Mouse (Mus musculus) stomach, embryonic 16.5 days (tissue): ENCODE measurements around the gene Flt3. TPM values are rescaled to one million over a fixed set of nuclear protein-coding genes. Genes with fewer than 3 reads are reported as not detected.

ENCODE experiments used
- ATAC-seq: fragments of 200-750 bp; cut with Nextera tagmentation; 2 replicates; pipeline ENCODE4 v1.8.0; 2017; ENCODE audit warnings: moderate number of reproducible peaks, moderate TSS enrichment; ENCODE audit not compliant: insufficient read depth, low FRiP score
- H3K27ac ChIP-seq: fragments of 300-500 bp; sonication (generic); 2 replicates; pipeline ENCODE4 v1.5.1; 2014; ENCODE audit warnings: low read length
- H3K27me3 ChIP-seq: fragments of 300-500 bp; sonication (generic); 2 replicates; pipeline ENCODE4 v1.6.1; 2014; ENCODE audit warnings: low read length, control low read depth, mixed read lengths; ENCODE audit not compliant: control insufficient read depth, insufficient read depth
- H3K36me3 ChIP-seq: fragments of 300-500 bp; sonication (generic); 2 replicates; pipeline ENCODE4 v1.6.1; 2014; ENCODE audit warnings: low read length; ENCODE audit not compliant: control insufficient read depth, insufficient read depth
- H3K4me1 ChIP-seq: fragments of 300-500 bp; sonication (generic); 2 replicates; pipeline ENCODE4 v1.6.1; 2014; ENCODE audit warnings: low read length, control low read depth, mixed read lengths; ENCODE audit not compliant: control insufficient read depth, insufficient read depth
- H3K4me2 ChIP-seq: fragments of 300-500 bp; sonication (generic); 2 replicates; pipeline ENCODE4 v1.6.1; 2014; ENCODE audit warnings: low read depth, low read length, mixed read lengths
- H3K4me3 ChIP-seq: fragments of 300-500 bp; sonication (generic); replicated peaks from 2 replicates; pipeline ENCODE4 v1.5.1; 2014; ENCODE audit warnings: mild to moderate bottlenecking, low read length
- H3K9ac ChIP-seq: fragments of 300-500 bp; sonication (generic); 2 replicates; pipeline ENCODE4 v1.6.1; 2014; ENCODE audit warnings: low read length
- H3K9me3 ChIP-seq: fragments of 300-500 bp; sonication (generic); replicated peaks from 2 replicates; pipeline ENCODE4 v1.6.1; 2016; ENCODE audit warnings: low read length, control low read depth; ENCODE audit not compliant: control insufficient read depth
- whole genome bisulfite sequencing: fragments of 180-500 bp; shearing (Covaris S2); extraction: QIAGEN DNeasy Blood & Tissue Kit; methylation state at CpG from one replicate; pipeline ENCODE4 v1.1.7; 2014; 5-methylcytosine and 5-hydroxymethylcytosine counted together
- polyA plus RNA-seq: library from polyadenylated mRNA; unstranded; fragments of >200 nt; fragmentation: Nextera tagmentation; extraction: Ambion mirVana; gene quantifications from 2 replicates; pipeline ENCODE4 v1.2.1, GENCODE M21; 2015

The Flt3 gene
- polyA plus RNA-seq, 1 experiment from 2014 or later: 0.59 TPM

DNA sequence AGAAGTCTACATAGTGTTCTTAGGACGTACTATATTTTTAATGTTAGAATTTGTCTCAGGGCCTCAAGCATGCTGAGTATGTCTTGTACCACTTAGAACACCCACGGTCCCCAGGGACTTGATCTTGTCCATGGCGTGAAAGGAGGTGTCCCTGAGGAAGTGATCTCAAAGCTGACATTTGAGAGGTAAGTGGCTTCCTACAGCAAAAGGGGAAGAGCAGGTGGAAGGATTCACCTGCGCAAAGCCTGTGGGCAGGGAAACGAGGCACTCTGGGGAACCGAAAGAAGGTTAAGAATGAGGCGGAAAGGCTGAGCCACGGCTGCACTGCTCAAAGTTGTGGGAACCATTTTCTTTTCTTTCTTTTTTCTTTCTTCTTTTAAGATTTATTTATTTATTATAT lies 48.4 kb downstream of the Flt3 start:
- Histone ChIP-seq H3K4me1 (no peaks in the 10 kb centered on the region), H3K27me3 (no peaks in the 10 kb centered on the region), H3K9ac (no peak overlapping the region), H3K36me3 (no peaks in the 10 kb centered on the region), H3K4me3 (no peak overlapping the region), H3K27ac (no peak overlapping the region), H3K9me3 (no peaks in the 10 kb centered on the region), H3K4me2 (no peak overlapping the region)
- no peak for ATAC-seq
- 85% methylated on average over 8 of the region's 8 CpGs for WGBS

DNA sequence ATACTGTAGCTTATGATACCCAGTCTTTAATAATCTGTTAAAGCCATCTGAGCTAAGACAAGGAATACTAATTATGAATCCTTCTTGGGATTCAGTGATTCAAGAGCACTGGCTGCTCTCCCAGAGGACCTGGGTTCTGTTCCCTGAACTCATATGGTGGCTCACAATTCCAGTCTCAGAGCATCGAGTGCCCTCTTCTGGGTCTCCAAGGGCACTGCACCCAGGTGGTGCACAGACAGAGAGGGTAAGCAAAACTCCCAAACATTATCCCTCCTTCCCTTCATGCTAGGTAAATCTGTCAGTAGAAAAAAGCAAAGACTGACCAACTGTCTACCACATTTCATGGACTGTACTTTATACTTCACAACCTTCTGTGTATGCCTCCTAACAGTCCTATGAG lies 54.3 kb downstream of the Flt3 start:
- Histone ChIP-seq H3K27me3 (no peaks in the 10 kb centered on the region), H3K36me3 (no peaks in the 10 kb centered on the region), H3K27ac (no peak overlapping the region), H3K9me3 (no peaks in the 10 kb centered on the region), H3K4me3 (no peak overlapping the region), H3K9ac (no peak overlapping the region), H3K4me2 (no peak overlapping the region), H3K4me1 (no peaks in the 10 kb centered on the region)
- 80% methylated on average over 1 of the region's 1 CpGs for WGBS
- no peak for ATAC-seq

DNA sequence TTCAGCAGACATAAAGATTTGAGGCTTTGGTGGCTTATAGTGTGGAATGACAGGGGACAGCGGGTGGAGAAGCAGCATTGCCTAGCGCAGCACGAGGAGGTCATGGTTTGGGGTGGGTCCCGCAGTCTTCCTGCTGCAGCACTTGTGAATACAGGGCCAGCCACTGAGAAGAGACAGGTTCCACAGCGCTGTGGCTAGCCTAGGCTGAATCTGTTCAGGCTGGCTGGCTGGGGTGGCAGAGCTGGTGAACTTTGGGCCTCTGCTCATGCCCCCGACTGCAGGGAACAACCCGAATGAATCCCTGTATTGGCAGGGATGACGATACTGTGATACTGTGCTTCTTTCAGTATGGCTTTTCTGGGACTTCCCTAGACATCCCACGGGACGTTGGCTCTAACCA lies 56.4 kb downstream of the Flt3 start:
- WGBS: 77% methylated on average over 10 of the region's 10 CpGs
- ATAC-seq: no peak
- no peak overlapping the region for H3K4me3 ChIP-seq

GRCm38 (mm10) chr5:147342901-147343300 lies 57.4 kb downstream of the Flt3 start:
- no peaks in the 10 kb centered on the region for H3K27me3 ChIP-seq
- no peak overlapping the region for H3K9ac ChIP-seq
- H3K4me3 ChIP-seq: no peak overlapping the region
- no peak overlapping the region for H3K27ac ChIP-seq
- no peak overlapping the region for H3K4me2 ChIP-seq
- H3K9me3 ChIP-seq: no peaks in the 10 kb centered on the region
- H3K36me3 ChIP-seq: no peaks in the 10 kb centered on the region
- H3K4me1 ChIP-seq: no peaks in the 10 kb centered on the region
- WGBS: 83% methylated on average over 6 of the region's 6 CpGs
- no peak for ATAC-seq

More for the DNA sequence above, 56.4 kb downstream of the Flt3 start:
- Histone ChIP-seq H3K27me3 (no peaks in the 10 kb centered on the region), H3K27ac (no peak overlapping the region), H3K36me3 (no peaks in the 10 kb centered on the region), H3K4me2 (no peak overlapping the region), H3K9me3 (no peaks in the 10 kb centered on the region), H3K9ac (no peak overlapping the region), H3K4me1 (no peaks in the 10 kb centered on the region)

GRCm38 (mm10) chr5:147340741-147341414 lies 59.4 kb downstream of the Flt3 start:
- H3K4me3 ChIP-seq: no peak overlapping the region
- 25% methylated on average over 13 of the region's 13 CpGs for WGBS

GRCm38 (mm10) chr5:147339560-147339959 lies 60.7 kb downstream of the Flt3 start:
- no peaks in the 10 kb centered on the region for H3K9me3 ChIP-seq
- no peak overlapping the region for H3K9ac ChIP-seq
- WGBS: 74% methylated on average over 11 of the region's 11 CpGs
- H3K4me3 ChIP-seq: no peak overlapping the region
- H3K27ac ChIP-seq: no peak overlapping the region
- no peaks in the 10 kb centered on the region for H3K36me3 ChIP-seq
- H3K4me1 ChIP-seq: no peaks in the 10 kb centered on the region
- no peak for ATAC-seq
- no peaks in the 10 kb centered on the region for H3K27me3 ChIP-seq
- no peak overlapping the region for H3K4me2 ChIP-seq

More at GRCm38 (mm10) chr5:147340741-147341414, 59.4 kb downstream of the Flt3 start:
- no peak overlapping the region for H3K4me2 ChIP-seq
- no peak overlapping the region for H3K9ac ChIP-seq
- H3K27ac ChIP-seq: no peak overlapping the region
- H3K36me3 ChIP-seq: no peaks in the 10 kb centered on the region
- no peak for ATAC-seq
- no peaks in the 10 kb centered on the region for H3K27me3 ChIP-seq
- no peaks in the 10 kb centered on the region for H3K4me1 ChIP-seq
- H3K9me3 ChIP-seq: no peaks in the 10 kb centered on the region

DNA sequence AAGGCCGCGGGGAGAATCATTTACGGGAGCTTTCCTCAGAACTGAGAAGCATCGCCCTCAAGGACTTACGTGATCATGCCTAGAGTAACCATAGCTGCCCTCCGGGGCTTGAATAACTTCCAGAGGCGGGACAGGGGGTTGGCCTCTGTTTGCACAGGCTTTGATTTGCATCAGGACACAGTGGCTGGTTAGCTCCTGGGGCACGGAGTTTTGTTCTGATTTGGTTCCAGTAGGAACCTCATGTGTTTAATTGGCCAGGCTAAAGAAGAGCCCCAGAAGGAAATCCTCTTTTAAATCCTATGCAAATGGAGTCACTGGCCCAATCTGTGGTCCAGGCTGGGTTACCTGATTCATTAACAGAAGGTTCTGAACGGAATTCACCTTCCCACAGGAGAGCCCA lies 61.3 kb downstream of the Flt3 start:
- Histone ChIP-seq H3K27me3 (no peaks in the 10 kb centered on the region), H3K9me3 (no peaks in the 10 kb centered on the region), H3K27ac (no peak overlapping the region), H3K9ac (no peak overlapping the region), H3K4me2 (no peak overlapping the region), H3K36me3 (no peaks in the 10 kb centered on the region), H3K4me3 (no peak overlapping the region), H3K4me1 (no peaks in the 10 kb centered on the region)
- no peak for ATAC-seq
- 59% methylated on average over 9 of the region's 9 CpGs for WGBS

GRCm38 (mm10) chr5:147332711-147333110 lies 67.6 kb downstream of the Flt3 start:
- no peak for ATAC-seq
- WGBS: 21% methylated on average over 7 of the region's 7 CpGs
- H3K4me2 ChIP-seq: no peak overlapping the region

GRCm38 (mm10) chr5:147331547-147331946 lies 68.7 kb downstream of the Flt3 start:
- Histone ChIP-seq H3K27me3 (no peaks in the 10 kb centered on the region; the same call in 1 of the 2 replicates), H3K36me3 (no peaks in the 10 kb centered on the region), H3K27ac (no peak overlapping the region), H3K9ac (no peak overlapping the region), H3K4me3 (no peak overlapping the region), H3K9me3 (no peaks in the 10 kb centered on the region), H3K4me1 (no peaks in the 10 kb centered on the region), H3K4me2 (no peak overlapping the region)
- ATAC-seq: no peak; the same call in 1 of the 2 replicates
- 39% methylated on average over 2 of the region's 2 CpGs for WGBS

More at GRCm38 (mm10) chr5:147332711-147333110, 67.6 kb downstream of the Flt3 start:
- Histone ChIP-seq H3K9me3 (no peaks in the 10 kb centered on the region), H3K36me3 (no peaks in the 10 kb centered on the region), H3K4me3 (no peak overlapping the region), H3K27ac (no peak overlapping the region), H3K9ac (no peak overlapping the region), H3K4me1 (no peaks in the 10 kb centered on the region), H3K27me3 (no peaks in the 10 kb centered on the region; the same call in 1 of the 2 replicates)
